Mouse (Mus musculus) lung, postnatal 0 days (tissue): Measurements from ENCODE around the gene Fam19a2.

Experiments
- CTCF ChIP-seq: IDR thresholded peaks from 2 replicates; pipeline ENCODE4 v1.5.1; 2016; ENCODE audit warnings: antibody characterized with exemption, mild to moderate bottlenecking
- EP300 ChIP-seq: IDR thresholded peaks from 2 replicates; pipeline ENCODE4 v1.6.1; 2016; ENCODE audit warnings: antibody characterized with exemption, mild to moderate bottlenecking, control low read depth

DNA sequence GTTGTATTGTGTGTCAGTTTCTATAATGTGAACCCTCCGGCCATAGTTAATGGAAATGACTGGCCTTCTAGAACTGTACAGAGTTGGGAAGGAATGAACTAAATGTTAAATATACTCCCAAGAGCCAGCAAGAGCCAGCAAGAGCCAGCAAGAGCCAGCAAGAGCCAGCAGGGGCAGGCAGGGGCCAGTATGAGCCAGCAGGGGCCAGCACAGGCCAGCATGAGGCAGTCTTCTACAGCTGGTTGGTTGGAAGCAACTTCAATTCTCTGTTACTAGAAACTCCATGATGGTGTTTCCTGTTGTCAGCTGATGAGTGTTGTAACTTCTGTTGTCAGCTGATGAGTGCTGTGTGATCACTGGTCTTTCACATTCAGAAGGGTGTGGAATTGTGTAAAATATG is 151.2 kb downstream of the Fam19a2 start:
- TF ChIP-seq CTCF (peak; percentile 37), EP300 (no peak)
